Mouse (Mus musculus): ENCODE measurements around the gene Hecw1.

The Hecw1 gene

DNA sequence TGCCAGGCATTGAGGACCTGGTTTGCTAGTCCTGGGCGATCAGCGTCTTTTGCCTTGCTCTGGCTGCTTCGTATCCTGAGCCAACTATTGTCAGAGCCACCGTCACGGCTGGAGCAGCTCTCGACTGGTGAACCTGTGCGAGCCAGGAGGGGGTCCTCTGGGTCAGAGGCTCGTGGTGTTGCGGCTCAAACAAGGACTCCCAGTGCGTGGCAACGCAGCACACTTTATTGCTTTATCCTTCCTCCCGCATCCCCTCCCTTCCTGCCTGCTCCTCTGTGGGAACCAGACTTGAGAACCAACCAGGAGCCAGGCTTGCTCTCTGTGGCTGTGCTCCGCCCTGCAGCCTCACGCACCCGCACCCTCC, at the start of gene Hecw1:
TSS of gene Hecw1 (minus strand) at position 323 of the 364 bp plus-strand sequence.
- no peak for DNase-seq

DNA sequence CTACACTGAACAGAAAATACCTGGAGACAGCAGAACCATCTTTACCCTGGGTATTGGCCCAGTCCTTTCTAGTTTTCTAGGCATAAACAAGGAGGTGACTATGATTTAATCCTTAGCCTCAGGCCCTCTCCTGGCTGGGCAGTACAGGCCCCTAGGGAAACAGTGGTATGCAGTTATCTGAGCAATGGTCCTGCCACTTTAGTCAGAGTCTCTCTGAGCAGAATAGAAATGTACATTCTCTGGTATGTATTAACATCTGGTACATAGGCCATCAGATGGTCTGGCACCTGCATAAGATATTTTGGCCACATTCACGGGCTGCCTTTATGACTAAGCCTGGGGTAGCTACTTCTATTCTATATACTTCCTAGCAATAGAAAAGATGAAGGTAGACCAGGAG, 38.3 kb upstream of the Hecw1 start:
- DNase-seq, result no peak

DNA sequence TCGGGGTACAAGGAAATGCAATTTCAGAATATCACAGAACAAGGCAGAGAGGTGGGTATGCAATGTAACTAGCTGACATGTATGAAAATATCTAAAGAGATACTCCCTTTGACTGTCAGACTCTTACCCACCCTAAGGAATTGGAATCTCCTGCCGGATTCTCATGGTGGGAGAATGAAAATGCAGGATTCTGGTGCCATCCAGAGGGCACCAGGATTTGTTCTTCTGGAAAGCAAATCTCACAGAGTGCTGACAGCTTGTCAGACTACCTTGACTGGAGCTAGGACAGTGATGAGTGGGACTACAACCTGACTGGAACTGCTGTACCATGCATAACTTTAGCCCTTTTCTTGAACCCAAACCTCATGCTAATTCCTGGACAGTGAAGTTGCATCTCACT, 29.6 kb upstream of the Hecw1 start:
- no peak for DNase-seq

DNA sequence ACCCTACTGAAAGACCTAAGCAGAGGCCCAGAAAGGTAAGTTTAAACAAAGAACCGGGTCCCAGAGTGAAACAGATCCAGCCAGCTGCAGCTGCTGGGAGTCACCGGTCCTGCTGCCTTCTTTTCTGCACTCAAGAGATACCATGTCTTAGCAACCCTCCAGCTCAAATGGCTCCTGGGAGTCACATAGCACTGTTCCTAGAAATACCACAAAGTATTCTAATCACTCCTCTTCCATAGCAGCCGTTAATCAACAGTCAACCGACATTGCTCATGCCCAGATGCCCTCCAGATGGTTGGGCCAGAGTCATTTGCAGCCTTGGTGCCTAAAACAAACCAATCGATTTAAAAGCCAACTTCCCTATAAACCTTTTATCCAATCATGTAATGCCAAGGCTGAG, 19.8 kb upstream of the Hecw1 start:
- no peak for DNase-seq

DNA sequence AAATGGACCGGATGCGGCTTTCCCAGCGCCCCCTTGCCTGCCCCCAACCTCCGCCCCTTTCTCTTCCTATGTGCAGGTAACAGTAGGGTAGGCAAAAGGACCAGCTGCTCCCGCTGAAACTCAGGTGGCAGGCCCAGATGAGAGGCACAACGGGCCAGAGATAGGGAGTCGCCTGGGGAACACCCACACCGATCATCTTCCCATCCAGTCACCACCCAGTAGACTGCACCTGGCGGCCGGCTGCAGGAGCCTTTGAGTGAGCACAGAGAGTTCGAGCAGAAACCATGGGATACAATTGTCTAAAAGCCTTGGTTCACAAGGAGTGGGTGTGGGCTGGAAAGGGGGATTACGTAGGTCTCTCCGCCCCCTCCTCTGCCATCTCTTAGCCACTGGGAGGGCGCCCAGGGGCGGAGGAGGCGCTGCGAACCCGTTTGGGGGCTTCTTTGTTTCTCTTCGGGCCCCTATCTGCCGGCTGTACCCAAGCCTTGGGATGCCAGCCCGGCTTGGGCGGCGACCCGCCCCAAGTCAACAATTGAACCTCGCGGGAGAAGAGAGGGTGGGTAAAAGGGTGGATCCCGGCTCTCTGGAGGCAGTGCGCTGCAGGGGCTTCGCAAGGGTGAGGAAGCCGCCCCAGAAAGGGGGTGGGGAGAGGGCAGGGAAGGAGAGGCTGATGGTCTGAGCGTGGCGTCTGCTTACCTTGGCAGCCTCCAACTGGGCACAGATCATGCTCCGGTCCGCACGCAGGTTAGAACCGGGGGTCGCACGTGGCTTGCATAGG, 711 bp downstream of the Hecw1 start:
- DNase-seq, result peak; percentile 2

DNA sequence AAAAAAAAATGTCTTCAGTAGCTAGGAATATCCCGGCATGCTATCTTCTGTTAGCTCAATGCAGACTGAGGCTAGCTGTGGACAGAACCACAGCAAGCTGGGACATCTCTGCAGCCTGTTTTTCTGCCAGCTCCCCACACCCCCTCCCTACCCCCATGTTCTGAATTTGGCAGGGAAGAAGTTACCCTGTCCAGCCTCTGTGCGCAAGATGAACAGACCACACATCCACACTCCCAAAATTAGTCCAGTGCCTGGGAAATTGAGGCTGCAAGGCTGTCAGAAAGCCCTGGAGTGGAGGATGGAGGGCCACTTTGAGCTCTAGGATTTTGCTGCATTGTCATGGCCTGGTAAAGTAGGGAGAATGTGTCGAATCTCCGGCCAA, 1.3 kb downstream of the Hecw1 start:
- DNase-seq, result no peak

DNA sequence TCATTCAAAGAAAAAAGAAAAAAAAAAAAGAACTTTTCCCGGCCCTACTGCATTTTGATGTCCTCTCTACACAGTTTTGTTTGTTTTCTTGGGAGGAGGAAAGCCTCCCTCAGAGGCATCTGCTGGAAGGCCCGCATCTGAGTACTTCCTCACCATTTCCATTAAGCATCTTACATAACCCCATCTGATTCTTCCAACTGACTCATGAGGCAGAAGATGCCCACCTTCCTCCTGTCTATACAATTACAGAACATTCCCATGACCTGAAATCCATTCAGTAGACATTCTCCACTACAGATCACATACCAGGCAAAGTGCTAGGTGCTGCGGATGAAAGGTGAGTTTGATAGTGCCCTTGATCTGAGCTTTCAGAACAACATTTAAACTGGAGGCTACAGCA, 3.4 kb downstream of the Hecw1 start:
- DNase-seq, result no peak

DNA sequence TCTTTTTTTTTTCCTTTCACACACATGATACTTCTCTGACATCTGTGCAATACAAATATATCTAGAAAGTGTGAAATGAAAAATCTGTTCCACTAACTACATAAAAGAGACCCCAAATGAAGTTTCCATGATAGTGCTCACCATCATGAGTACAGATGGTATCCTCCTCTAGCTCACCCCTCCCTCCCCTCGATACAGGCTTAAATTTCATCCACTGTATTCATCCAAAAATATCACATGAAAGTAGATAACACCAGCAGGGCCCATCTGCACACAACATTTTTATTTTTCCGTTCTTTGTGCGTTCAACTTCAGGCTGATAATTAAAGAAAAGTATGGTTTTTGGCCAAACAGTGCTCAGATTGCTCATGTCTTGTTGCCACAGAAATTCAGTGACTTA, 5.5 kb downstream of the Hecw1 start:
- DNase-seq, result no peak

DNA sequence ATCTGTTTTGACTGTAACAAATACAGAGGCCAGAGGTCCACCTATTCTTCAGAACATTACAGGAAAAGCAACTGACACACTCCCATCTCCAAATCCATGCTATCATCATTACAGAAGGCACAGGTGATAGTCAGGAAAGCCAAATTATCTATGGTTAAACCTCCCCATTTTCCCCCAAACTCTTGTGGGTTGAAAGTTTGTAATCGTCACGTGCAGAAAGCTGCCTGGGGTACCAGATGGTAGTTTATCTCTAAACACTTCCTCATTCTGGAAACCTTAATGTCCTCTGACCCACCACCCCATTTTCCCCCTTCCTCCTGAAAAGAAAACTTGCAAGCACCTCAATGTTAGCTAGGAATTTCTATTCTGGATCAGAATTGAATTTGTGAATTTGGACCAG, 7.9 kb downstream of the Hecw1 start:
- no peak for DNase-seq

DNA sequence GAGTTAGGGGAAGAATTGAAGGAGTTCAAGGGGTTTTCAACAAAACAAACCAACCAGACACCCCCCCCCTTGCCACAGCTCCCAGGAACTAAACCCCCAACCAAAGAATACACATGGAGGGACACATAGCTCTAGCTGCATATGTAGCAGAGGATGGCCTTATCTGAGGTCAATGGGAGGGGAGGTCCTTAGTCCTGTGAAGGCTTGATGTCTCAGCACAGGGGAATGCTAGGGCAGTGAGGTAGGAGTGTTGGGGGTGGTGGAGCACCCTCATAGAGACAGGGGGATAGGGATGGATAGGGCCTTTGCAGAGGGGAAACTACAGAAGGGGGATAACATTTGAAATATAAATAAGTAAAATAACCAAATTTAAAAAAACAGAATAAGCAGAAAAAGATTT, 9.1 kb downstream of the Hecw1 start:
- DNase-seq, result no peak

DNA sequence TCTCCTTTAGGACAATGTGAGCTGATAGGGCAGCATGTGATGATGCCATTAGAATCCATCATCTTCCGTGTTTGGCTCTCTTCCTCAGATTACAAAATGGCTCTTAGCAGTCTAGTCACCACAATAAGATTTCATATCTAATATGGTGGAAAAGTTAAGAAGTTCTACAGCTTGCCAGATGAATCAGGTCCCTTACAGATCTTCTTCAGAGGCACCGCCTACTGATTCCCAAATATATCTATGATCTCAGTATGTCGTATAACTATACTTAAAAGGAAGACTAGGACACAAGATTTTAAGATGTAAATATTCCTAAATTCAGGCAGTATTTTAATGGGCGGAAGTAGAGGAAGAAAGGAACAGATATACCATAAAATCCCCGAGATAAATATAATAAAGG, 16.3 kb downstream of the Hecw1 start:
- DNase-seq, result no peak

DNA sequence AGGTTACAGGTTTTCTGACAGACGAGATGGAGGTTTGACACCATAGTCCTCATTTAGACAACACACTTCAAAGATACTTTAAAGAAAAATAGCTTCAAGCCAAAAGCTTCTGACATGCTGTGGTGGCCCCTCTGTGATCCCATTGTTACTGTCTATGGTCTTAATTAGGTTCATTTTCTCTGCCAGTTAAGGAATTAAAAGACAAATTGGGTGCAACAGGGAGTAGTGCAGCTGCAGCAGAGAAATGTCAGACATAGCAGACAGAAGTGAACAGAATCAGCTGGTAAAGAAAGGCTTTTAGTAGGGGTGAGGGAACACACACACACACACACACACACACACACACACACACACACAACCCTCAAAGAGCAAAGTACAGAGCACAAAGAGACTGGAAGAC, 22.8 kb downstream of the Hecw1 start:
- no peak for DNase-seq

DNA sequence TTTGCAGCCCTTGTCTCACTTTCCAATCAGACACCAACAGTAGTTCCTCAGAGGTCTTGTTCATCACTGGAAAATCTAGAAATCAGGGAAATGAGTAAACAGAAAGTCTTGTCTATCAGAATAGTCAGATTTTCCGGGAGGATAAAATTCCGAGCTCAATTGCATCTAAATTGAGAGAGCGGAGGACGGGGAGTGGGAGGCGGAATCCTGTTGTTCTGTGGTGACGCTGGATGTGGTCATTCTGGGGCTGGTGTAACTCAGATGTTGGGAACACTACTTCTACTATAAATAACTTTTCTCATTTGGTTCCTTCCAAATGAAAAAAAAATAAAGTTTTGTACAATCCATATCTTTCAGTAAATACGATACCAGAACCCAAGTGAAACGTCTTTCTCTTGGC, 24.2 kb downstream of the Hecw1 start:
- DNase-seq, result no peak

DNA sequence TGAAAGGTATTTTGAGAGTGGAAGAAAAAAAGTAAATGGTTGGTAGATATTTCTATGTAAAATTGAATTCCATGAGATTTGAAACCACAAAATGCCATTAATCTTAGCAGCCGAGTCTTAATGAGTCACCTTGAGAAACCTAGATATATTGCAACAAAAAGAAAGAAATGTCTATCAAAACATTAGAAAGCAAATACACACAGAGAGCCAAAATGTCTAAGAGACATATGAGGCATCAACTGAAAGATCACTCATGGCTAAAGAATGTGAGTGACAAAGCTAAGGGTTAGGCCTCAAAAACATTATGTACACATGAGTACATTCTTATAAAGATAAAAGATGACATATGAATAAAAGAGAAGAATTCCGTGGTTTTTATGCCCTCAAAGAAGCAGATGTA, 26.1 kb downstream of the Hecw1 start:
- DNase-seq, result no peak

DNA sequence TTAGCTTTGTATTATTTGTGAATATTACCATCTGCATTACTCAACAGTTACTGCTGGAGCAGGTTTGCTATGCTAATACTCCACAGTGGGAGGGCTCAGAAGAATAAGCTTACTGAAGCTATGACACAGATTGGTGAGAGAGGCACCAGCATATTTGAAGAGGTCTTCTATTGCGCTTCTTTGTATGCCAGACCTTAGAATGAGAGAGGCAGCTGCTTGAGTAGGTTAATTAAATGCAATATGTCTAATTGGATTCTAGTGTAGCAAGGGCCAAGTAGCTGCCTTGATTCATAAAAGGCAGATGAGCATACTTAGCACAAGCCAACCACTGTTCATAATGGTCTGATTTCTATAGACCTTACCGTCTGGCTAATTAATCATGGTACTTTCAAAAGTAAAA, 35.2 kb downstream of the Hecw1 start:
- no peak for DNase-seq

DNA sequence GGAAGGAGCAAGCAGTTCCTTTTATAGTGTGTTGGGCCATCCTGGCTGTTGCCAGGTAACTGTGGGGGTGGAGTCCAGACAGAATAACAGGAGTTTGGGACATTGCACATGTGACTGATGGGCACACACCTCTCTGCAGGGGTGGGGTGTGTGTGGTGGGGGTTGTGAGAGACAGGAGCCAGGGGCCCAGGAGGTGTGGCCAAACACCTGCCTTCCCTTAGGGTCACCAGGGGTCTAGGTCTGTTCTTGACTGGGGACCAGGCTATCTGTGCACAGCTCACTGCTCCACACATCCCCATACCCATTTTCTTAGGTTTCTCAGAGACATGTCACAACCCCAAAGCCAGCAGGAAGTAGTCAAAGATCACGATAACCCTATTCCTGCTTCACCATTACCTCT, 51.9 kb downstream of the Hecw1 start:
- DNase-seq, result no peak

DNA sequence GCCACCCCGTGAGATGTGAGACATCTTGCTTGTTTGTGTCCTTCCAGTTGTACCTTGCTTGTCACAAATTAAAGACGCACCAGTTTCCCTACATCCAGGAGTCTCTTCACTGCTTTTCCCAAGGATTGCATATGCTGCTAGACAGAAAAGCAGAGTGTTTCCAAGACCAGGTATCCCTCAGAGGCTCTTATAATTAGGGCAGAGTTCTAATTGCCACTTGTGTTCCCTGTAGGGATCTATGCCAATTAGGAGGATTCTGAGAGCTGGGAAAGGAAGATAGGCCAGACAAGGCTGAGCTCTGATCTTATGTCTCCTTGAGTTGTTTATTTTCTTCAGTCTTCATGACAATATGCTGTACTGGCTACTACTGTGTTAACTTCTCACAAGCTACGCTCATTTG, 55.5 kb downstream of the Hecw1 start:
- no peak for DNase-seq

DNA sequence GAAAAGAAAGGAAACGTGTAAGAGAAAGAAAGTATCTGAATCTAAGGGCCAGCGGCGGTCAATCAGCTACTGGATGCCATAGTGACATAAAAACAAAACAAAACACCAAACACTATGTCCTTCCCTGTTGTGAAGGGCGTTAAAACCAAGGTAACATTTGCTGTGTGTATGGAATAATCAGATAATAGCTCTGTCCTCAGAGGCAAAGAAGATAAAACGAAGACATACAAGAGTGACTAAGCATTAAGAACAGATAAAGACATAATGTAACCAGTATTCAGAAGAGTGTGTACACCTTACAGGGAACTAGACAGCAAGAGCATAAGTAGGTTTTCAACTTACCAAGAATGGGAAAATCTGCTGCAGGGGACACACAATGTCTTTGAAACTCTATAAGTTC, 62.0 kb downstream of the Hecw1 start:
- no peak for DNase-seq

DNA sequence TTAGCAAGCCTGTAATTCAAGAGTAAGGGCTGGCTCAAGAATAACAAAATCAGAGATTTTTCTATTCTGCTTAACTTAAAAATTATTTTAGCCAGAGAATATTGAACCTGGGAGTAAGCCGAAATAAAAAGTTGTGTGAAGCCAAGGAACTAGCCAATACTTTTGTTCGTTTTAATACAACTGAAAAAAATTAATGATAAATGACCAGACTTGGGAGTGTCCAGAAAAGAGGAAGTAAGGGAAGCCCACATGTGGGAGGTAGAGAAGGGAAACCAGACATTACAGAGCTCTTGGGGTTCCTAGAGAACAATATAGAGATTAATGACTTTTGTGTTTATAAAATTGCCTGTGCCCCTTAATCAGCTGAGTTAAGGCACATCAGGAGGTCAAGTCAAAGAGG, 66.0 kb downstream of the Hecw1 start:
- no peak for DNase-seq

DNA sequence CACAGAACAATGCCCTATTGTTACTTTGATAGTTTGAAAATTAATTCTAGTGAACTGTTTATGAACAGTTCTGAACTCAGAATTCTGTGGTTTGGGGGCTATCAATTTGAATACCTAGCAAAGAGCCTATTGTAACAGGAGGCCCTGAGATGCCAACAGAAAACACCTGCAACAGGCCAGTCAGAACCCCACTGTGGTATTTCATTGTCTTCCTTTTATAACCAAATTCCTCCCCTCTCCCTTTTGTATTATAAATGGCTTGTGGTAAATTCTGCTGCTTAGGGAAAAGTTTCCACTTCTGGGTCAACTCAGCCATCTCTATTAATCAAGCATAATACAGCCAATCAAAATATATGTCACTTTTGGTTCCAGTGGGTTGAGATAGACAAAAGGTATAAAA, 83.5 kb downstream of the Hecw1 start:
- DNase-seq, result no peak

DNA sequence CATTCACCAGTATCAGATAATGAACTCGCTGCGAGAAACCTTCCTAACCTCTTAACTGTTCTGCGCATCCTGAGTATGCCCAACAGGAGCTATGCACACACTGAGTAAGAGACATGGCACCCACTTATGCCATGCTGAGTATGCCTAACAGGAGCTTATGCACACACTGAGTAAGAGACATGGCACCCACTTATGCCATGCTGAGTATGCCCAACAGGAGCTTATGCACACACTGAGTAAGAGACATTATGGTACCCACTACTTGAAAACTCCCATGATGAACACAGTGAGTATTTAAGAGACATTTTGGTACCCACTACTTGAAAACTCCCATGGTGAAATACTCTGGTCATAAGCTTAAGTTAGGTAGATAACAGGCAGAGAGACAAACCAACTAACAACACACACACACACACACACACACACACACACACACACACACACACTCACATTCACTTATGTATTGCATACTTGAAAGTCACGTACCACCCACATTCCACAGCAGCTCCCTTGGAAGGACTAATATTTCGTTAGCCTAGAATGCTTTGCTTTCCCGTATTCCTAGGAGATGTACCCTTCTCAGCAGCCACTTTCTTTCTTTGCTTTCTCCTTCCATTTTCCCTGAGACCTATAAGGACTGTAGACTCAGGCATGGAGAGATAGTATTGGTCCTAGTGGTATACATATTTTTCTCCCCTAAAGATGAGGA, 94.0 kb downstream of the Hecw1 start:
- DNase-seq, result no peak

DNA sequence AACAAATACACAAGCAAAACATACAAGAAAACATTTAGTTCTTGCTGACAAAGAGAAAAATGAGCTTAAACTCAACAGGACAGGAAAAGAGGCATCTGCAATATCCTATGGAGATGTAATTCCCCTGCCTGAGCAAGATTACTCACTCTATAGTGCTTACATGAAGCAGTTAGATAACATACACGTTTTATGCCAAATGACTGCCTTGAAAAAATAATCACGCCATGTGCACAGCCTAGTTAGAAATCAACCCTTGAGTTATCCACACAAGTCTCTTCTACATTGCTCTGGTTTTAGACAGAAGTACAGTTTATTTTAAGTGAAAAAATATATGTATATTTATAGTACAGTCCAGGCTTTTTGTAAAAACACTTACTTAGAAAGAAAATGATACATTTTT, 98.2 kb downstream of the Hecw1 start:
- DNase-seq, result no peak

DNA sequence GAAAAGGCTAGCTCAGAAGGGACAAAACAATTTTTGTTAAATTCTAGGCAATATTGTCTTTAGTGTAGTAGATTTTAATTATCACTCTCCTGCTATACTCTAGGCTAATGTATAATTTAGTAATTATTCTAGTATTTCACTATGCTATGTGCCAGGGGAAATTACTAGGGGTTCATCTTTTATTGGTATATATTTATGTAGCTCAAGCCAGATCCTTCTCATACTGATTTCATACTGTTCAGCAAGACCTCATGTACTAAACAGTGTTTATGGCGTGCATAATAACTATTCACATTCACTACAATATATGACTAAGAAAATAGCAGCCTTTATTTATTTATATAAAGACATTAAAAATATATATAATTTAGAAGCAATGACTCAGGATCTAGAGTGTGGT, 109.6 kb downstream of the Hecw1 start:
- no peak for DNase-seq

DNA sequence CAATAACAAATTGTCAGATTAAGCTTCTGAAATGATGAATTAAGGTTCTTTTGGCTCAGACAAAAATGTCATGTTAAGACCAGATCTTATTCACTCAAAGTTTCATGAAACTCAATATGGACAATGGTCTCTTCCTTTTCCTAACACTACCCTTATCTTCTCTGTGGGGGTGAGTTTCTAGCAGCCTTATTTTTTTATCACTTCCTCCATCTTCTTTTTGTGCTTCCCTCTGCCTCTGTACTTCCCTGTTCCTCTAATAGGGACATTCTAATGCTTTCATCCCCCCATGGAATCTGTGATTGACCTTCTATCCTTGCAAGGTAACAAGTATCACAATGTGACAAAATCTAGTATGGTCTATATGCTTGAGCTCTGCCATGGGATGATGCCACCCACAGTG, 148.6 kb downstream of the Hecw1 start:
- DNase-seq, result no peak

DNA sequence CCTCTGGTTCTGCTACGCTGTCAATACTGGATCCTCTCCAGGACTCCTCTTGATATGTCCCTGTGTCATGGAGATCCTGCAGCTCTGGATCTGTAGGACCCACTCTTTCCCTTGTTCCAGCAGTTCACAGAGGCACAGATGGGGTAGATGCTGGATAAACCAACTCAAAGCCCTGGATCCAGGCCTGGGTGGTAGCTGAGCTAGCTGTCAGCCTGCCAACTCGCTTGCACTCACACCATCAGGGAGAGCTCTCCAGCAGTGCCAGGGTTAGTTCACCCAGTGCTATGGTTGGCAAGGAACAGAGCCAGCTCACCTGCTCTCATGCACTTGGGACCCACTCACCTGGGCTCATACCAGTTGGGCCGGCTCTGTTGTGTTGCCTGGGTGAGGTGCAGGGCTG, 157.5 kb downstream of the Hecw1 start:
- no peak for DNase-seq

Measured in lung, postnatal 10 days (tissue).